Mouse (Mus musculus): ENCODE results near the gene Inka1. TPM values are rescaled to one million over a fixed set of nuclear protein-coding genes. Genes with fewer than 3 reads are reported as not detected.

Gene Inka1
- polyA plus RNA-seq, 1 experiment from 2014 or later, result 40.9 TPM

DNA sequence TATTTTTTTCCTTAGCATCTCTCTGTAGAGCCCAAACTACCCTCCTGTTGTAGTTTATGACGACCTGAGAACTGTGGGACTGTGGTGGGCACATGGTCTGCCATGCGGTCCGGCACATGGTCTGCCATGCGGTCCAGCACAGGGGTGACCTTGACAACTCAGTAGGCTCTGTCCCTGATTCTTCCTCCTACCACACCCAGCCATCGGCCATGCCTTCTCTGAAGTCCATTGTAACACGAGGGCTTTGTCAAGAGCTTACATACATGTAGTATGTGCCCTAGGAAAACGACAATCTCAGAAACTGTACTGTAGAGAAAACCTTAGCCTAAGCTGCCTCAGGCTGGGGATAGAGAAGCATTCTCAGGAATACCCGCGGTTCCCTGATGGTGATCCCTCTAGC lies 21.0 kb downstream of the Inka1 start:
- Histone ChIP-seq H3K4me2 (ENCODE audit: low read depth, low read length) (no peak overlapping the region), H3K4me3 (ENCODE audit: low read length) (no peak overlapping the region), H3K27me3 (ENCODE audit: control insufficient read depth, insufficient read depth, low read length) (no peaks in the 10 kb centered on the region), H3K9ac (ENCODE audit: low read length) (no peak overlapping the region), H3K4me1 (ENCODE audit: control insufficient read depth, insufficient read depth, low read length) (no peaks in the 10 kb centered on the region), H3K27ac (ENCODE audit: low read length) (peak overlapping the region; percentile 18; the same call in 1 of the 2 replicates), H3K9me3 (replicated peaks; ENCODE audit: control insufficient read depth, low read length) (no peaks in the 10 kb centered on the region), H3K36me3 (ENCODE audit: control insufficient read depth, insufficient read depth) (0 out of 2 replicates have a peak, but pooled peaks cover 4% of the 10 kb centered on the region)
- WGBS, result 87% methylated on average over 9 of the region's 9 CpGs
- ATAC-seq (replicated peaks; ENCODE audit: extremely low read depth, insufficient read depth, low FRiP score), result no peak

DNA sequence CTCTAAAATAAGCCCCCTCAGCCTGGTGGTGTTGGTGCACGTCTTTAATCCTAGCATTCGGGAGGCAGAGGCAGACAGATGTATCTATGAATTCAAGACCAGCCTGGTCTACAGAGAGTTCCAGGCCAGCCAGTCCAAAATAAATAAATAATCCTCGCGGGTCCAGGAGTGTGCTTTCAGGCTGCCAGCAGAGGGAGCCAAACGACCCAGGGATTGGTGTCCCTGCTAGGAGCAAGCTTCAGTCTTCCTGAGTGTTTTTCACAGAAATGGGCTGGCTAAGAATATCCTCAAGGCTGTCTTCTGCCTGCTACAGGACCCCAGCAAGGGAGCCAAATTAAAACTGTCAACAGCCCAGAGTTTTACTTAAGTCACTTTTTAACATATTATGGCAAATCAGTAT lies 22.0 kb downstream of the Inka1 start:
- Histone ChIP-seq H3K4me1 (ENCODE audit: control insufficient read depth, insufficient read depth, low read length) (no peaks in the 10 kb centered on the region), H3K27ac (ENCODE audit: low read length) (peak overlapping the region; percentile 56), H3K36me3 (ENCODE audit: control insufficient read depth, insufficient read depth) (0 out of 2 replicates have a peak, but pooled peaks cover 7% of the 10 kb centered on the region), H3K4me2 (ENCODE audit: low read depth, low read length) (no peak overlapping the region), H3K4me3 (ENCODE audit: low read length) (no peak overlapping the region), H3K9me3 (replicated peaks; ENCODE audit: control insufficient read depth, low read length) (no peaks in the 10 kb centered on the region), H3K9ac (ENCODE audit: low read length) (no peak overlapping the region), H3K27me3 (ENCODE audit: control insufficient read depth, insufficient read depth, low read length) (no peaks in the 10 kb centered on the region)
- ATAC-seq (replicated peaks; ENCODE audit: extremely low read depth, insufficient read depth, low FRiP score), result peak; percentile 75
- WGBS, result 11% methylated on average over 5 of the region's 5 CpGs

DNA sequence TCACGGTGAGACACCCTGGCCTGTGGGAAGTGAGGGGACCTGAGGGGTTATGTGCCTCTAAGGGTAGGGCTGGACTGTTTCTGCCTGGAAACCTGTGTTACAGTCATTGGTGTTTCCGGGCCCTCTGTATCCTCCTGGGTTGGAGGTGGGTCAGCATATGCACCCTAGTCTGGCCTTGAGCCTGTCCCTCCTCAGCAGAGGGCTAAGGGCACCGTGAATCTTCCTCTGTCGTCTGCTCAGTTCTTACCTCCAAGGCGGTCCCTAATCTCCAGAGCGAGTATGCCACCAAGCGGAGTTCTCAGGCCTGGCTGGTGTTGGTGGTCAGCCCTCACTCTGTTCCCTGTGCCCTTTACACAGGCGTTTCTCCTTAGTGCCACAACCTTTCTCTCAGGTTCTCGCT lies 22.8 kb downstream of the Inka1 start:
- H3K27ac ChIP-seq (ENCODE audit: low read length), result no peak overlapping the region
- no peak overlapping the region for H3K4me2 ChIP-seq (ENCODE audit: low read depth, low read length)
- H3K9me3 ChIP-seq (replicated peaks; ENCODE audit: control insufficient read depth, low read length), result no peaks in the 10 kb centered on the region
- no peak for ATAC-seq (replicated peaks; ENCODE audit: extremely low read depth, insufficient read depth, low FRiP score)
- no peaks in the 10 kb centered on the region for H3K4me1 ChIP-seq (ENCODE audit: control insufficient read depth, insufficient read depth, low read length)
- no peak overlapping the region for H3K4me3 ChIP-seq (ENCODE audit: low read length)
- 0 out of 2 replicates have a peak, but pooled peaks cover 7% of the 10 kb centered on the region for H3K36me3 ChIP-seq (ENCODE audit: control insufficient read depth, insufficient read depth)
- WGBS, result 87% methylated on average over 9 of the region's 9 CpGs
- no peak overlapping the region for H3K9ac ChIP-seq (ENCODE audit: low read length)
- H3K27me3 ChIP-seq (ENCODE audit: control insufficient read depth, insufficient read depth, low read length), result no peaks in the 10 kb centered on the region

DNA sequence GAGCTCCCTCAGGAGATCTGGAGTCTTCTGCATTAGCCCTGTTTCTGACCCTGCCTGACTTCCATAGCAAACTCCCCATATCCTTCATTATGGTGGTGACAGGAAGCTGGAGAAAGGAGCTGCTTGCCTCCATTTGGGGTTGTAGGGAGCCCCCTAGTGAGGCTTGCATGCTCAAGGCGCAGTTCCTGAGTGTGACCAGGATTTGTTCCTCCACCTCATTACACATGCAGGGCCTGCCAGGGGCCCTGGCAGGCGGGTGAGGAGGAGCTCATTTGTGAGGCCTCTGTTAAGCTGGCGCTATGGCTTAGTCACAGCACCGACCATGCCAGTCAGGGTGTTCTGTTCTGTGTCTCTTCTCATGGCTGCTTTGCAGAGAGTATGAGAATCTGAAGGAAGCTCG lies 23.8 kb downstream of the Inka1 start:
- H3K4me3 ChIP-seq (ENCODE audit: low read length), result no peak overlapping the region
- no peaks in the 10 kb centered on the region for H3K27me3 ChIP-seq (ENCODE audit: control insufficient read depth, insufficient read depth, low read length)
- peaks cover 14% of the 10 kb centered on the region; the same call in 1 of the 2 replicates for H3K36me3 ChIP-seq (ENCODE audit: control insufficient read depth, insufficient read depth)
- H3K27ac ChIP-seq (ENCODE audit: low read length), result no peak overlapping the region
- no peaks in the 10 kb centered on the region for H3K9me3 ChIP-seq (replicated peaks; ENCODE audit: control insufficient read depth, low read length)
- WGBS, result 51% methylated on average over 5 of the region's 5 CpGs
- no peaks in the 10 kb centered on the region for H3K4me1 ChIP-seq (ENCODE audit: control insufficient read depth, insufficient read depth, low read length)
- no peak overlapping the region for H3K9ac ChIP-seq (ENCODE audit: low read length)
- no peak for ATAC-seq (replicated peaks; ENCODE audit: extremely low read depth, insufficient read depth, low FRiP score)
- no peak overlapping the region for H3K4me2 ChIP-seq (ENCODE audit: low read depth, low read length)

DNA sequence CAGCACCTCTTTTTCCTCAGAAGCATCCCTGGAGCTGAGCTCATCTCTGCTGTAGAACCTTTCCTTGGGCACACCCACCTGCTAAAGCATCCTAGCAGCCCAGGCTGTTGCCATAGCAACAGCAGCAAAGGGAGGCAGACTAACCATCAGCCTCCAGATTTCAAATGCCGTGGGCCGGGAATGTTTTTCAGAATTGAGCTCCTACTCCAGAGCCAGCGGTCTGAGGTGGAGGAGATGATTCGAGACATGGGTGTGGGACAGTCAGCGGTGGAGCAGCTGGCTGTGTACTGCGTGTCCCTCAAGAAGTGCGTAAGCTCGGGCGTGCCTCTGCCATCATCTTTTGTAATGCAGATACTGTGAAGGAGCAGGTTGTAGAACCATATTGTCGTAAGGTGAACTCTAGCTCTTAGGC lies 24.3 kb downstream of the Inka1 start:
- 83% methylated on average over 10 of the region's 10 CpGs for WGBS
- Histone ChIP-seq H3K9ac (ENCODE audit: low read length) (no peak overlapping the region), H3K4me2 (ENCODE audit: low read depth, low read length) (no peak overlapping the region), H3K27me3 (ENCODE audit: control insufficient read depth, insufficient read depth, low read length) (no peaks in the 10 kb centered on the region), H3K36me3 (ENCODE audit: control insufficient read depth, insufficient read depth) (peaks cover 15% of the 10 kb centered on the region; the same call in 1 of the 2 replicates), H3K9me3 (replicated peaks; ENCODE audit: control insufficient read depth, low read length) (no peaks in the 10 kb centered on the region), H3K27ac (ENCODE audit: low read length) (no peak overlapping the region), H3K4me1 (ENCODE audit: control insufficient read depth, insufficient read depth, low read length) (no peaks in the 10 kb centered on the region), H3K4me3 (ENCODE audit: low read length) (no peak overlapping the region)
- no peak for ATAC-seq (replicated peaks; ENCODE audit: extremely low read depth, insufficient read depth, low FRiP score)

DNA sequence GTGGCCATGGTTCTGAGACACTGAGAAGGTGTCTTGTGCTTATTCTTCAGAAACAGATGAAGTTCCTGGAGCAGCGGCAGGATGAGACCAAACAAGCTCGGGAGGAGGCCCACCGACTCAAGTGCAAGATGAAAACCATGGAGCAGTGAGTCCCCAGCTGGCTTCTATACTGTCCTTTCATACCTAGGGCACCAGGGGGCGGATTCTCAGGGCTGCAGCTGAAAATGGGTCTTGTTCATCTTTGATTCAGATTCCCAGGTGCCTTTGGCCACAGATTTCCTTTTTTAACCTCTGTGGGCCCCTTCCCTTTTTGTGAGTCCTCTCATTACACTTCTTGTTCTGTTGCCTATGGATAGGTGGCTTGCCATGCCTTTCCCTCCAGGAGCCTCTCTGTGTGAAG lies 24.8 kb downstream of the Inka1 start:
- peaks cover 15% of the 10 kb centered on the region; the same call in 1 of the 2 replicates for H3K36me3 ChIP-seq (ENCODE audit: control insufficient read depth, insufficient read depth)
- no peak for ATAC-seq (replicated peaks; ENCODE audit: extremely low read depth, insufficient read depth, low FRiP score)
- 71% methylated on average over 4 of the region's 4 CpGs for WGBS

DNA sequence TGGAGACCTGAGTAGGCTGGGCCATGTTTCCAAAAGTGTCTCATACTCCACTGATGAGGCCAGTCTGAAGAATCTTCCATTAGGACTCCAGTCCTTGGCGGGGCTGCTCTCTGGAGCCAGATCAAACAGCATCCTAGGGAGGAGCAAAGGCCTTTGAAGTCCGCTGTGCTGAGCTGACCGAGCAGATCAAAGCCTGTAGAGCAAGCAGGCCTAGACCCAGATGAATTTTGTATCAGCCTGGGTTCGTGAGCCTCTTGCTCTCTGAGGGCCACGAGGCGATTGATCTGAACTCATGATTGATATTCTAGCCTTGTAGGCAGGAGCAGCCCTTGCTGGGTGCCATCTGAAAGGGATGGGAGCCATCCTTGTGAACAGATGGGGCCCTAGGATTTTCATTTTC lies 25.8 kb downstream of the Inka1 start:
- H3K4me2 ChIP-seq (ENCODE audit: low read depth, low read length), result no peak overlapping the region
- ATAC-seq (replicated peaks; ENCODE audit: extremely low read depth, insufficient read depth, low FRiP score), result no peak
- H3K9ac ChIP-seq (ENCODE audit: low read length), result no peak overlapping the region
- no peak overlapping the region for H3K27ac ChIP-seq (ENCODE audit: low read length)
- H3K27me3 ChIP-seq (ENCODE audit: control insufficient read depth, insufficient read depth, low read length), result no peaks in the 10 kb centered on the region
- 71% methylated on average over 6 of the region's 6 CpGs for WGBS
- peaks cover 15% of the 10 kb centered on the region; the same call in 1 of the 2 replicates for H3K36me3 ChIP-seq (ENCODE audit: control insufficient read depth, insufficient read depth)
- no peaks in the 10 kb centered on the region for H3K4me1 ChIP-seq (ENCODE audit: control insufficient read depth, insufficient read depth, low read length)
- H3K4me3 ChIP-seq (ENCODE audit: low read length), result no peak overlapping the region
- H3K9me3 ChIP-seq (replicated peaks; ENCODE audit: control insufficient read depth, low read length), result no peaks in the 10 kb centered on the region

More for the DNA sequence above, 24.8 kb downstream of the Inka1 start:
- no peak overlapping the region for H3K4me2 ChIP-seq (ENCODE audit: low read depth, low read length)
- no peak overlapping the region for H3K4me3 ChIP-seq (ENCODE audit: low read length)
- no peak overlapping the region for H3K27ac ChIP-seq (ENCODE audit: low read length)
- H3K9ac ChIP-seq (ENCODE audit: low read length), result no peak overlapping the region
- no peaks in the 10 kb centered on the region for H3K27me3 ChIP-seq (ENCODE audit: control insufficient read depth, insufficient read depth, low read length)
- H3K4me1 ChIP-seq (ENCODE audit: control insufficient read depth, insufficient read depth, low read length), result no peaks in the 10 kb centered on the region
- no peaks in the 10 kb centered on the region for H3K9me3 ChIP-seq (replicated peaks; ENCODE audit: control insufficient read depth, low read length)

DNA sequence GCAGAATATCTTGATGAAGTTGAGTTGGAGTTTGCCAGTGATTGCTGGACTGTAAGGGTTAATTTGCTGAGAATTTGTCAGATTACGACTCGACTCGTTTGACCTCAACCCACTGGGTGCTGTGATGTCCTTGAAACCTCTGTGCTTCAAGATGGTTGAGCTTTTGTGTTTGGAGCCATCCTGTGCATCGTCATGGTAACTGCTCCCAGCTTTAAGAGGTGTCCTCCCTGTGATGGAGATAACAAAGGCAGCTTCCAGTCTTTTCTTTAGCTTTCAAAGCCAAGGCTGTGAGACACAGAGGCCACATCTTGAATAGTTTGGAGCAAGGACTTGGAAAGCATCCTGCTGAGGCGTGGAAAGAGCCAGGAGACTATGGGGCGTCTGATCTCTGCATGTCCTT lies 28.5 kb downstream of the Inka1 start:
- H3K4me2 ChIP-seq (ENCODE audit: low read depth, low read length), result no peak overlapping the region
- no peak overlapping the region for H3K27ac ChIP-seq (ENCODE audit: low read length)
- H3K27me3 ChIP-seq (ENCODE audit: control insufficient read depth, insufficient read depth, low read length), result no peaks in the 10 kb centered on the region
- H3K9me3 ChIP-seq (replicated peaks; ENCODE audit: control insufficient read depth, low read length), result no peaks in the 10 kb centered on the region
- no peak overlapping the region for H3K9ac ChIP-seq (ENCODE audit: low read length)
- ATAC-seq (replicated peaks; ENCODE audit: extremely low read depth, insufficient read depth, low FRiP score), result no peak
- peaks cover 15% of the 10 kb centered on the region; the same call in 1 of the 2 replicates for H3K36me3 ChIP-seq (ENCODE audit: control insufficient read depth, insufficient read depth)
- no peaks in the 10 kb centered on the region for H3K4me1 ChIP-seq (ENCODE audit: control insufficient read depth, insufficient read depth, low read length)
- H3K4me3 ChIP-seq (ENCODE audit: low read length), result no peak overlapping the region
- WGBS, result 59% methylated on average over 6 of the region's 6 CpGs

DNA sequence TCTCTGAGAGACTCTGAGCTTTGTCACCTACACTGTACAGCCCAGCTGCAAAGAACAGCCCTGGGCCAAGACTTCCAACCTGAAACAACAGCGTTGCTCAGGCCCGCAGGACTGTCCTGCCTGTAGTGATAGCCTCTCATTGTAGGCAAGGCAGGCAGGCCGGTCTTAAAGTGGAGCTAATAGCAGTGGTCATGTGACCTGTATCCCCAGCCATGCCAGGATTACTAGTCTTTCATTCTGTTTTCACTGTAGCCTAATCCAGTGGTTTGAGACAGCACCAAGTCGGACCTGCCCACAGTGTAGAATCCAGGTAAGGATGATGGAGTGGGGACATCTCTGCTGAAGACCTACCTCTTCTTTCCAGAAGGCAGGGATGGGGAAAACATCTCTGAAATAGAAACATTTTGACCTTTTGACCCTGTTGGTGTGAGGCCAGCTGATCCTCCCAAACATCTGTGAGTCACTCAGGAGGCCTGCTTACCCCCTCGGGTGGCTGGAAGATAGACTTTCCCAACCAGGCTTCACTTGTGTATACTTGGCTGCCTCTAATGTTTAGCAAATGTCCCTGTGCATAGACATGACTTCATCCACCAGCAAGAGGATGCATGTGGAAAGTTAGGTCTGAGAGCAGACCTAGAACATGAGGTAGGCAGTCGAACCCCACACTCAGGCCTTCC lies 29.9 kb downstream of the Inka1 start:
- no peak for ATAC-seq (replicated peaks; ENCODE audit: extremely low read depth, insufficient read depth, low FRiP score)
- H3K4me1 ChIP-seq (ENCODE audit: control insufficient read depth, insufficient read depth, low read length), result peaks cover 10% of the 10 kb centered on the region
- H3K9ac ChIP-seq (ENCODE audit: low read length), result no peak overlapping the region
- H3K36me3 ChIP-seq (ENCODE audit: control insufficient read depth, insufficient read depth), result peaks cover 15% of the 10 kb centered on the region; the same call in 1 of the 2 replicates
- H3K27ac ChIP-seq (ENCODE audit: low read length), result no peak overlapping the region
- H3K4me2 ChIP-seq (ENCODE audit: low read depth, low read length), result no peak overlapping the region
- H3K9me3 ChIP-seq (replicated peaks; ENCODE audit: control insufficient read depth, low read length), result no peaks in the 10 kb centered on the region
- no peaks in the 10 kb centered on the region for H3K27me3 ChIP-seq (ENCODE audit: control insufficient read depth, insufficient read depth, low read length)
- H3K4me3 ChIP-seq (ENCODE audit: low read length), result no peak overlapping the region
- WGBS, result 68% methylated on average over 6 of the region's 6 CpGs

All from heart, embryonic 16.5 days (tissue).